Mouse (Mus musculus) intestine, embryonic 14.5 days (tissue): Measurements from ENCODE around the gene Cox8b. TPM values are rescaled to one million over a fixed set of nuclear protein-coding genes. Genes with fewer than 3 reads are reported as not detected.
"Not testable (repeated sequence)": the region's sequence is repeated elsewhere in the genome, so short reads cannot be mapped to it uniquely, and the experiment has no call there.

Experiments
- ATAC-seq: fragments of 200-750 bp; cut with Nextera tagmentation; replicated peaks from 2 replicates; pipeline ENCODE4 v1.8.0; 2017; ENCODE audit warnings: low read depth, moderate number of reproducible peaks, moderate TSS enrichment, moderate library complexity; ENCODE audit not compliant: low FRiP score, low TSS enrichment
- DNase-seq: peaks from one replicate; pipeline ENCODE4 v3.0.0-alpha.2; 2018; ENCODE audit warnings: low spot score
- H3K27ac ChIP-seq: fragments of 300-500 bp; sonication (generic); 2 replicates; pipeline ENCODE4 v1.5.1; 2014; ENCODE audit warnings: low read depth, mild to moderate bottlenecking, control low read depth
- H3K27me3 ChIP-seq: fragments of 300-500 bp; sonication (generic); replicated peaks from 2 replicates; pipeline ENCODE4 v1.6.1; 2014; ENCODE audit warnings: low read length, control low read depth; ENCODE audit not compliant: control insufficient read depth, insufficient read depth
- H3K36me3 ChIP-seq: fragments of 300-500 bp; sonication (generic); 2 replicates; pipeline ENCODE4 v1.6.1; 2014; ENCODE audit warnings: low read length, control low read depth; ENCODE audit not compliant: control insufficient read depth, insufficient read depth
- H3K4me1 ChIP-seq: fragments of 300-500 bp; sonication (generic); replicated peaks from 2 replicates; pipeline ENCODE4 v1.6.1; 2014; ENCODE audit warnings: low read length, control low read depth, mixed read lengths; ENCODE audit not compliant: control insufficient read depth, insufficient read depth
- H3K4me2 ChIP-seq: fragments of 300-500 bp; sonication (generic); 2 replicates; pipeline ENCODE4 v1.6.1; 2014; ENCODE audit warnings: low read length
- H3K4me3 ChIP-seq: fragments of 300-500 bp; sonication (generic); 2 replicates; pipeline ENCODE4 v1.5.1; 2014; ENCODE audit warnings: low read depth, low read length, control low read depth, mixed read lengths
- H3K9ac ChIP-seq: fragments of 300-500 bp; sonication (generic); 2 replicates; pipeline ENCODE4 v1.6.1; 2014; ENCODE audit warnings: mild to moderate bottlenecking, low read length
- H3K9me3 ChIP-seq: fragments of 300-500 bp; sonication (generic); 2 replicates; pipeline ENCODE4 v1.6.1; 2016; ENCODE audit warnings: low read length, control low read depth; ENCODE audit not compliant: control insufficient read depth
- WGBS: fragments of 180-500 bp; shearing (Covaris S2); extraction: QIAGEN DNeasy Blood & Tissue Kit; methylation state at CpG from one replicate; pipeline ENCODE4 v1.1.7; 2014; 5-methylcytosine and 5-hydroxymethylcytosine counted together
- polyA plus RNA-seq: library from polyadenylated mRNA; unstranded; fragments of >200 nt; fragmentation: Nextera tagmentation; extraction: Ambion mirVana; gene quantifications from 2 replicates; pipeline ENCODE4 v1.2.1, GENCODE M21; 2014

Gene Cox8b
- polyA plus RNA-seq, 1 experiment from 2014 or later, result 0.62 TPM

DNA sequence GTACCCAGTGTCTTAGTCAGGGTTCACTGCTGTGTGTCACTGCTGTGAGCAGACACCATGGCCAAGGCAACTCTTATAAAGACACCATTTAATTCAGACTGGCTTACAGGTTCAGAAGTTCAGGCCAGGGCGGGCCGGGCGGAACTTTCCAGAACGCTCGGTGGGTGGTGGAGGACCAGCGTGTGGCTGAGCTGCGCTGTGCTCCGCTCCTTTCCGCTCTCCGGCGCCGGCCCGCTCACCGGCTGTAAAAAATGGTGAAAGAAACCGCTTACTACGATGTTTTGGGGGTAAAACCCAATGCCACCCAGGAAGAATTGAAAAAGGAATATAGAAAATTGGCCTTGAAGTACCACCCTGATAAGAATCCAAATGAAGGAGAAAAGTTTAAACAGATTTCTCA is 9.6 kb downstream of the Cox8b start:
- WGBS, result 96% methylated on average over 16 of the region's 16 CpGs
- H3K27ac ChIP-seq, H3K27me3 ChIP-seq, H3K4me2 ChIP-seq, DNase-seq, H3K9me3 ChIP-seq, H3K9ac ChIP-seq, H3K4me3 ChIP-seq, H3K4me1 ChIP-seq, ATAC-seq: not testable (repeated sequence)
- H3K36me3 ChIP-seq, result peaks cover 80% of the 10 kb centered on the region

DNA sequence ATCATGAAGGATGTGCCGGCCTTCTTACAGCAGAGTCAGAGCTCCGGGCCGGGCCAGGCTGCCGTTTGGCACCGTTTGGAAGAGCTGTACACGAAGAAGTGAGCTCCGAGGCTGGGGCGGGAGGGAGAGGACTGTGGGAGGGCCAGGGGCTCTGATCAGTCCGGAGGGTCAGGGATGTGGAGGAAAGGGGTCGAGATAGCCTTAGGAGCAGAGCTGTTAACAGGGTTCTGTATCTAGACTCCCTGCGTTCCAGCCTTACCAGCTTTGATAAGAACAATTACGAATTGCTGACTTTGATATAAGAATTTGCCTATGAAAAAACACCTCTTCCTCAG is 17.8 kb downstream of the Cox8b start:
- WGBS, result under 1% methylated on average over 12 of the region's 12 CpGs
- peaks cover 14% of the 10 kb centered on the region for H3K4me1 ChIP-seq
- H3K27me3 ChIP-seq, result no peaks in the 10 kb centered on the region
- H3K4me2 ChIP-seq, result peak overlapping the region; percentile 74
- peak overlapping the region; percentile 67 for H3K9ac ChIP-seq
- DNase-seq (no peak), ATAC-seq (peak; percentile 40; the same call in 1 of the 2 replicates)
- H3K27ac ChIP-seq, result peak overlapping the region; percentile 87
- H3K9me3 ChIP-seq, result no peaks in the 10 kb centered on the region
- peak overlapping the region; percentile 95 for H3K4me3 ChIP-seq
- H3K36me3 ChIP-seq, result peaks cover 30% of the 10 kb centered on the region

DNA sequence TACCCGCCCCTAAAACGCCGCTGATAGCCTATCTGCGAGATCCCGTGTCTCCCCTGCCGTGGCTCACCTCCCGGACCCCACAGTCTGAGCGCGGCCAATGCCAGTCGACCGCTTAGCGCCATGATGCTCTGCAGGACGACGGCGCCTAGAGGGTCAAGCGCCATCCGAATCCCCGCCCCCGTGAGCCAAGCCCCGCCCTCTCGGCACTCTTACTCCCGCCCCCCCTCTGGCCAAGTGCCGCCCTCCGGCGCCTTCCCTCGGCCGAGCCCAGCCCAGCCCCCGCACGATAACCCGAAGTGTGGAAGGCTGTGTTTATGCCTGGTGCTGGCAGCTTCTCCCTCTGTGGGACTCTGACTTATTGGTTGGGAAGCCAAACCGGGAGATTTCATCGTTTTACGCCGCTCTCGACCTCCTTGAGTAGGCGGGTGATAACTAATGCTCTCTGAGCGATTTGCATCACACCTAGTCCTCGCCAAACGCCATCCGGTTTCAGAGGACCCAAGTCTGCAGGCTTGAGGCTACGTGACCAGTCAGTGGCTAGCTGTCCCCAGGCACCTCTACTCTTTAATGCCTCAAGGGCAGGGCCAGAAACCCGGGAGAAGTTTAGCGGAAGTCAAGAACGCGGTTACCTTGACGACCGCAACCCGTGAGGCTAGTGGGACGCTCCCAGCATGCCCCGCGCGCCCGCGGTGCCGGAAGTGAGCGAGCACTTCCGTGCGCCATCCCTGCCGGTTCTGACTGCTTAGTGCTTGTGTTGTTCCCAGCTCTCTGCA is 18.4 kb downstream of the Cox8b start, which contains the start of the genes Psmd13 and Sirt3:
Gene Psmd13, plus strand, starts transcription at position 273 of the 773 bp plus-strand sequence.
Gene Sirt3, minus strand, starts transcription at position 614 of the 773 bp plus-strand sequence.
- Histone ChIP-seq H3K27ac (peak within 1 kb of the TSS; percentile 87), H3K4me2 (peak within 1 kb of the TSS; percentile 74), H3K4me3 (peak within 1 kb of the TSS; percentile 95), H3K4me1 (peaks cover 14% of the 10 kb centered on the region), H3K27me3 (no peaks in the 10 kb centered on the region), H3K9ac (peak within 1 kb of the TSS; percentile 67), H3K36me3 (peaks cover 30% of the 10 kb centered on the region), H3K9me3 (no peaks in the 10 kb centered on the region)
- WGBS, result under 1% methylated on average over 58 of the region's 59 CpGs
- DNase-seq, result peak; percentile 97
- peak; percentile 95 for ATAC-seq

DNA sequence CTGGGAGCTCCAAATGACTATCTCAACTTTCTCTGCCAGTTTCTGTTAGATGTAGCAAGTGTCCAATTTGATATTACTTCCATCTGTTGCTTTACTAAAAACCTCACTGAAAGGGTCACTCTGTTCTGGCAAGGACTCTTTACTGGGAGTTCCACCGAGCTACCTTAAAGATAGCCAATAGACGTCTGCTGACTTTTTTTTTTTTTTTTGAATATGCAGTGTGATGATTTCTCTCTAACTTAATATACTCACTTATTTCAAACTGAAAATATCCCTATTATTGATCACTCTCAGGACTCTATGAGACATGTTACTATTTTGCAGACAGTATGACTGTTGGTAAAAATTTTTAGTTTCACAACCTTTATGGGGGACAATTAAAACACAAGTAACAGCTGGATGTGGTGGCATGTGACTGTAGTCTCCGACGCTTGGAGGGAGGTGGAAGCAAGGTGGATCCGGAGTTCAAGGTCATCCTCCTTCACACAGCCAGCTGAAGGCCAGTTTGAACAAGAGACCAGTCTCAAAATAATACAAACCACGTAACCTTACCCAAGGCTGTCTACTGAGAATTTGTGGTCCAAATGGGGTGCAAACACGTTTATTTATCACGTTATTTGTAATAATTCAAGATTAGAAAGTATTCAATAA is 19.3 kb downstream of the Cox8b start:
- 19% methylated on average over 8 of the region's 8 CpGs for WGBS
- no peaks in the 10 kb centered on the region for H3K9me3 ChIP-seq
- no peak overlapping the region for H3K27ac ChIP-seq
- H3K9ac ChIP-seq, result peak overlapping the region; percentile 67
- DNase-seq, result no peak
- peaks cover 29% of the 10 kb centered on the region for H3K36me3 ChIP-seq
- peak overlapping the region; percentile 95 for H3K4me3 ChIP-seq
- ATAC-seq, result no peak
- no peaks in the 10 kb centered on the region for H3K27me3 ChIP-seq
- H3K4me1 ChIP-seq, result peaks cover 14% of the 10 kb centered on the region
- H3K4me2 ChIP-seq, result peak overlapping the region; percentile 74

DNA sequence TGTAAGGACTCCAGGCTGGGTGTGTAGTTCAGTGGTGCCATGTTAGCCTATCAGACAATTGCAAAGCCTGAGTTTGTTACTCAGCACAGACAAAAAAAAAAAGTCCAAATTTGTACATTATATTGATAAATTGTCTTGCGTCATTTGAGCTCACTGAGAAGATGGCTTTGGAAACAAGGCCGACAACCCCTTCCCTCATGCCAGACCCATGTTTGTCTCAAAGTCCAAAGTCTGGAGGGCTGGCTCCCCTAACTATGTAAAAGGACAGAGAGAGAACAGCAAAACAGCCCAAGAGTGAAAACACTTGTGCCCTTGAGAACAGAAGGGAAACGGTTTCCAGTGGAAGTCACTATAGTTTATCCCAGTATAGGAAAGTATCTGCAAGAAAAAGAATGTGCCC is 19.8 kb downstream of the Cox8b start:
- no peak overlapping the region for H3K27ac ChIP-seq

DNA sequence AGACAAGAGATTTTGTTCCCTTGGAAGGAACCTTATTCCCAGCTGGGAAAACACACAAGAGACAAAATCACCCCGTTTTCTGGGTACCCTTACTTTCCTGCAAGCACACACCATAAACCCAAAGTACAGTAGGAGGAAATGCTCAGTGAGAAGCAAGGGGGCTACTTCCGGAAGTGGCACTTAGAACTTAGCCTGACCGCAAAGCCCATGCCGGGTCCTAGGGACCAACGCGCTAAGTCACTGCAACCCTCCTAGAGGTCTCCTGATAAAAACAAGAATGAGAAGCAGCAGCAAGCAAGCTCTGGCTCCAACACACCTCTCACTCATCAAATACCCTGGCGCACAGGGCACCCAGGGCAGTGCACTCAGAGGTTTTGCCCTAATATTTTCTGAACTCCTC is 20.9 kb downstream of the Cox8b start:
- 87% methylated on average over 7 of the region's 7 CpGs for WGBS
- no peak for ATAC-seq
- no peak overlapping the region for H3K9ac ChIP-seq

More for the DNA sequence above, 19.8 kb downstream of the Cox8b start:
- no peaks in the 10 kb centered on the region for H3K27me3 ChIP-seq
- ATAC-seq (no peak), DNase-seq (no peak)
- H3K36me3 ChIP-seq, result peaks cover 28% of the 10 kb centered on the region
- no peak overlapping the region for H3K4me3 ChIP-seq
- H3K4me2 ChIP-seq, result peak overlapping the region; percentile 74; the same call in 1 of the 2 replicates
- H3K9me3 ChIP-seq, result no peaks in the 10 kb centered on the region
- 74% methylated on average over 3 of the region's 3 CpGs for WGBS
- peaks cover 14% of the 10 kb centered on the region for H3K4me1 ChIP-seq
- H3K9ac ChIP-seq, result no peak overlapping the region

DNA sequence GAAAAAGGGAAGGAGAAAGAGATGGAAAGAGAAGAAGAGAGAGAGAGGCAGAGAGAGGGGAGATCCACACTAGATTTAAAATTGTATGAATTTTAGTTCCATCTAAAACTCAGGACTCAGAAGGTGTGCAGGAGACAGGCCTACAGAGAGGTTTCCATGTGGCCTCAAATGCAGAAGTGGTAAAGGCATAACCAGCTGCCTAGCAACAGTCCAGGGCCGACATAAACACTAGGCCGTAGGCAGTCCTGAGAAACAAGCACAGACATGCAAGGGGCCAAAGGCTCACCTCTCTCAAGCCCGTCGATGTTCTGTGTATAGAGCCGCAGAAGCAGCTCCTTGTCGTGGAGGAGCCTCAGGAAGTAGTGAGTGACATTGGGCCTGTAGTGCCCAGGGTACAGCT is 22.9 kb downstream of the Cox8b start:
- no peak overlapping the region for H3K4me3 ChIP-seq
- peaks cover 31% of the 10 kb centered on the region for H3K36me3 ChIP-seq
- H3K9me3 ChIP-seq, result no peaks in the 10 kb centered on the region
- WGBS, result 78% methylated on average over 6 of the region's 6 CpGs
- ATAC-seq (no peak), DNase-seq (no peak)
- H3K9ac ChIP-seq, result no peak overlapping the region
- H3K4me2 ChIP-seq, result no peak overlapping the region
- no peak overlapping the region for H3K27ac ChIP-seq
- H3K27me3 ChIP-seq, result no peaks in the 10 kb centered on the region
- H3K4me1 ChIP-seq, result peaks cover 9% of the 10 kb centered on the region

More for the DNA sequence above, 20.9 kb downstream of the Cox8b start:
- Histone ChIP-seq H3K27ac (no peak overlapping the region), H3K4me3 (no peak overlapping the region), H3K36me3 (peaks cover 29% of the 10 kb centered on the region), H3K4me1 (peaks cover 14% of the 10 kb centered on the region), H3K9me3 (no peaks in the 10 kb centered on the region), H3K4me2 (no peak overlapping the region), H3K27me3 (no peaks in the 10 kb centered on the region)
- no peak for DNase-seq

DNA sequence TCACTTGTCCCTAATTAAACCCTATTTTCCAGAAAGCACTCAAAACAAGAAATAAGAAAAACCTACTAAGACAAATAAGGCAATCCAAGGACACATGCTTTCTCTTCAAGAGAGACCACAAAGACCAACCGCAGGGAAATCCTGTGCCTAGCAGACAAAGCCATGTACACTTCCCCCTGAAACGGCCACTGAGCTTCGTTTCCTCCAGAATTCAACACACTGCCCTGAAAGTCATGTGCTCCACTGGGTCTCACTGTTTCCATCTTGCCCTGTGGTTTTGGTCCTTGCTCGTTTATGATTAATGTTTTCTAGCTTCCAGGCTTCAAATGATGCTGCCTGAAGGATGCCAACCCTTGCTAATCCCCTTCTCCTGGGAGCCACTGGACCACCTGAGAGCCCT is 26.0 kb downstream of the Cox8b start:
- WGBS, result 89% methylated on average over 4 of the region's 4 CpGs
- H3K9ac ChIP-seq, result no peak overlapping the region
- H3K4me2 ChIP-seq, result no peak overlapping the region
- DNase-seq (no peak), ATAC-seq (no peak)
- no peak overlapping the region for H3K4me3 ChIP-seq
- no peaks in the 10 kb centered on the region for H3K4me1 ChIP-seq
- no peaks in the 10 kb centered on the region for H3K9me3 ChIP-seq
- peaks cover 31% of the 10 kb centered on the region for H3K36me3 ChIP-seq
- H3K27me3 ChIP-seq, result no peaks in the 10 kb centered on the region
- H3K27ac ChIP-seq, result no peak overlapping the region
